Mouse (Mus musculus): Measurements from ENCODE around the gene Rtn1.

GRCm38 (mm10) chr12:72200828-72201227 is 208.0 kb downstream of the Rtn1 start:
- TF ChIP-seq CTCF (IDR thresholded peaks at IDR 0.05; ENCODE audit: borderline replicate concordance, extremely low read depth, insufficient read depth, insufficient read length) (no peak), POLR2A (IDR thresholded peaks at IDR 0.05; ENCODE audit: borderline replicate concordance, extremely low read depth, insufficient read depth, insufficient read length, poor library complexity, severe bottlenecking) (no peak)
